Mouse (Mus musculus) testis, adult 2 months (tissue): ENCODE measurements at regions not wholly inside any gene's neighbourhood (a gene's known extent, or its start where the extent isn't known, plus 50 kb on each side); places are given as distances from the start of the nearest gene placed in this dataset.

Experiments
- H3K27ac ChIP-seq: fragments of 200-500 bp; 2 replicates; pipeline ENCODE4 v1.5.1; 2012; ENCODE audit warnings: low read depth, low read length; ENCODE audit not compliant: control insufficient read depth, insufficient read depth
- H3K27me3 ChIP-seq: fragments of 200-500 bp; 2 replicates; pipeline ENCODE4 v1.6.1; 2012; ENCODE audit warnings: mild to moderate bottlenecking, low read length, moderate library complexity; ENCODE audit not compliant: control insufficient read depth, insufficient read depth
- H3K36me3 ChIP-seq: fragments of 200-500 bp; 2 replicates; pipeline ENCODE4 v1.6.1; 2012; ENCODE audit warnings: mild to moderate bottlenecking, low read length; ENCODE audit not compliant: control insufficient read depth, insufficient read depth
- H3K4me1 ChIP-seq: fragments of 200-500 bp; 2 replicates; pipeline ENCODE4 v1.6.1; 2012; ENCODE audit warnings: low read length; ENCODE audit not compliant: control insufficient read depth, insufficient read depth
- H3K4me3 ChIP-seq: fragments of 200-500 bp; 2 replicates; pipeline ENCODE4 v1.5.1; 2012; ENCODE audit warnings: low read depth, mild to moderate bottlenecking, low read length, moderate library complexity, mixed read lengths; ENCODE audit not compliant: control insufficient read depth
- CTCF ChIP-seq: fragments of 200-500 bp; IDR thresholded peaks from 2 replicates; pipeline ENCODE4 v1.5.1; 2012; ENCODE audit warnings: low read depth, mild to moderate bottlenecking, inconsistent platforms, low read length, moderate library complexity; ENCODE audit not compliant: control insufficient read depth, insufficient read depth, insufficient replicate concordance
- POLR2A ChIP-seq: fragments of 200-500 bp; IDR thresholded peaks from 2 replicates; pipeline ENCODE4 v1.6.1; 2012; ENCODE audit warnings: low read depth, mild to moderate bottlenecking, inconsistent platforms, low read length, moderate library complexity; ENCODE audit not compliant: control insufficient read depth

GRCm38 (mm10) chr1:64343268-64343667 is 189.2 kb upstream of the Creb1 start:
- TF ChIP-seq POLR2A (no peak), CTCF (no peak)
- Histone ChIP-seq H3K27me3 (no peaks in the 10 kb centered on the region), H3K4me3 (no peak overlapping the region), H3K4me1 (peaks cover 4% of the 10 kb centered on the region; the same call in 1 of the 2 replicates), H3K27ac (no peak overlapping the region), H3K36me3 (no peaks in the 10 kb centered on the region)

- peaks cover 4% of the 10 kb centered on the region for H3K4me1 ChIP-seq
- TF ChIP-seq CTCF (no peak), POLR2A (no peak)
- no peak overlapping the region for H3K27ac ChIP-seq
- H3K27me3 ChIP-seq: no peaks in the 10 kb centered on the region
- H3K36me3 ChIP-seq: no peaks in the 10 kb centered on the region
- no peak overlapping the region for H3K4me3 ChIP-seq
Measured at GRCm38 (mm10) chr1:64341596-64341995, 190.8 kb upstream of the Creb1 start.

- Histone ChIP-seq H3K36me3 (no peaks in the 10 kb centered on the region), H3K4me1 (peaks cover 4% of the 10 kb centered on the region), H3K4me3 (peak overlapping the region; percentile 18; the same call in 1 of the 2 replicates), H3K27ac (no peak overlapping the region), H3K27me3 (no peaks in the 10 kb centered on the region)
- TF ChIP-seq POLR2A: no peak
- TF ChIP-seq CTCF: no peak
Measured at GRCm38 (mm10) chr1:64338575-64338961, 193.9 kb upstream of the Creb1 start.

- peaks cover 4% of the 10 kb centered on the region for H3K4me1 ChIP-seq
- no peaks in the 10 kb centered on the region for H3K27me3 ChIP-seq
- TF ChIP-seq POLR2A (no peak), CTCF (no peak)
- H3K36me3 ChIP-seq: no peaks in the 10 kb centered on the region
- no peak overlapping the region for H3K27ac ChIP-seq
- peak overlapping the region; percentile 18 for H3K4me3 ChIP-seq
Measured at GRCm38 (mm10) chr1:64337619-64338574, 194.5 kb upstream of the Creb1 start.

- Histone ChIP-seq H3K4me3 (no peak overlapping the region), H3K4me1 (no peaks in the 10 kb centered on the region), H3K27me3 (no peaks in the 10 kb centered on the region), H3K36me3 (no peaks in the 10 kb centered on the region), H3K27ac (no peak overlapping the region)
- TF ChIP-seq POLR2A (no peak), CTCF (no peak)
Measured at GRCm38 (mm10) chr1:64331566-64331965, 200.9 kb upstream of the Creb1 start.

- H3K27me3 ChIP-seq: no peaks in the 10 kb centered on the region
- H3K36me3 ChIP-seq: no peaks in the 10 kb centered on the region
- TF ChIP-seq POLR2A (no peak), CTCF (no peak)
- no peaks in the 10 kb centered on the region for H3K4me1 ChIP-seq
- H3K4me3 ChIP-seq: no peak overlapping the region
- no peak overlapping the region for H3K27ac ChIP-seq
Measured at GRCm38 (mm10) chr1:64330721-64331120, 201.7 kb upstream of the Creb1 start.

- TF ChIP-seq POLR2A (no peak), CTCF (no peak)
- no peaks in the 10 kb centered on the region for H3K4me1 ChIP-seq
- H3K27me3 ChIP-seq: no peaks in the 10 kb centered on the region
- no peaks in the 10 kb centered on the region for H3K36me3 ChIP-seq
- no peak overlapping the region for H3K4me3 ChIP-seq
- no peak overlapping the region for H3K27ac ChIP-seq
Measured at GRCm38 (mm10) chr1:64322197-64322596, 200.1 kb upstream of the Klf7 start.
